Mouse (Mus musculus): Measurements from ENCODE around the gene Glo1. TPM values are rescaled to one million over a fixed set of nuclear protein-coding genes. Genes with fewer than 3 reads are reported as not detected.

The Glo1 gene
- total and polyA plus RNA-seq, 3 experiments: 90.8 to 1,040 (median 402) TPM

DNA sequence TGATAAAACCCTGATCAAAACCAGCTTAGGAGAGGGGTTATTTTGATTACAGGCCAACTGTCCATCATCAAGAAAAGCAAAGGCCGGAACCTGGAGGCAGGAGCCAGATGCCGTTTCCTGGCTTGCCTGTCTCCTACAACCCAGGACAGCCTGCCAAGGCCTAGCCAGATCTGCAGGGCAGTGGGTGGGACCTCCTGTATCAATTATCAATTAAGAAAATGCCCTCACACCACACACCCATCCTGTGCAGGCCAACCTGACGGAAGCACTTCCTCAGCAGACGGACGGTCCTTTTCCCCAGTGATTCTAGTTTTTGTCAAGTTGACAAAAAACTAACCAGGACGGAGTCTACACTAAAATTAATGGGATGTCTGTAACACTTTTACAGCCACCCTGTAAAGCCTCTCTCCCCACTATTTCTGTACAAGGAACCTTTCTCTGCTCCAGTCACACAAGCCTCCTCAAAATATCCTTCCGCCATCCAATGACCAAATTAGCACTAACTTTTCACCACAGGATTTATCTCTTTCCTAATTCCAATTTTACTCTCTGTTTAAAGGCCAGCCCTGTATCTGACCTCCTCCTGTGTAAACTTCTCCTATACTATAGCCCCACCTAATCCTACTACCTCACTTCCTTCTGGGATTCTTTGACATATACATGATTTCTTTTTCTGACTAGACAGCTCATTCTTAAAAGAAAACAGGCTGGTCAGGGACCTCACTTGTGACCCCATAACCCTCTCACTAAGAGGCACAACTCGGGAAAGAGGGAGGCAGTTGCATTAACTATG lies 52.5 kb downstream of the Glo1 start:
- no peak for ATAC-seq (ENCODE audit: extremely low read depth, insufficient number of reproducible peaks, low FRiP score, poor library complexity, severe bottlenecking)
- no peak for TF ChIP-seq GATA1 (IDR thresholded peaks at IDR 0.05; ENCODE audit: borderline replicate concordance, low read length)
- no peak for TF ChIP-seq GATA2 (IDR thresholded peaks at IDR 0.05; ENCODE audit: borderline replicate concordance, low read depth, low read length)
- TF ChIP-seq TAL1 (conservative IDR thresholded peaks at IDR 0.05; ENCODE audit: low read depth, low read length): no peak
- TF ChIP-seq CTCF (IDR thresholded peaks at IDR 0.05; ENCODE audit: low read depth, low read length): no peak
- no peak overlapping the region for H3K4me3 ChIP-seq (ENCODE audit: low read depth, low read length)
- no peaks in the 10 kb centered on the region for H3K9me3 ChIP-seq (replicated peaks)
- peaks cover 45% of the 10 kb centered on the region for H3K4me1 ChIP-seq (ENCODE audit: insufficient read depth, low read depth, low read length)
- DNase-seq (ENCODE audit: low spot score): no peak
- no peaks in the 10 kb centered on the region for H3K27me3 ChIP-seq (ENCODE audit: insufficient read depth, low read length)
- peaks cover 14% of the 10 kb centered on the region for H3K36me3 ChIP-seq (replicated peaks)

DNA sequence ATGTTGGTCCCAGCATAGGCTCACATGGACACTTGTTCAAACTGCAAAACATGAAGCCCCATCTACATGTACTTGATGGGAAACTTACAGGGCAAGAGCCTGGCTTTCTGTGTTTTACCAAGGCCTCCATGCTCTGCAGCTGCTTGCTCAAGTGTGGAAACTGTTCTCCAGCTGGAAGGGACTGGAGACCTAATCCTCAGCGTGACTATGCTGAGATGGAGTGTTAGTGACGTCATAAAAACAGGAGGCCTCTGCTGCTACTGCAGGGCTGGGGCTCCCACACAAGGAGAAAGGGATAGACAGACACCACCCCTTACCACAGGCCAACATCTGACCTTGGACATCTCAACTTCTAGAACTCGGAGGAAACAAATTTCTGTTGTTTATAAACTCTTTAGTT lies 55.7 kb downstream of the Glo1 start:
- TF ChIP-seq GATA2 (IDR thresholded peaks at IDR 0.05; ENCODE audit: borderline replicate concordance, low read depth, low read length) (no peak), CTCF (IDR thresholded peaks at IDR 0.05; ENCODE audit: low read depth, low read length) (no peak), POLR2AphosphoS5 (IDR thresholded peaks at IDR 0.05; ENCODE audit: insufficient replicate concordance, low read depth, low read length) (no peak), TAL1 (conservative IDR thresholded peaks at IDR 0.05; ENCODE audit: low read depth, low read length) (no peak), GATA1 (IDR thresholded peaks at IDR 0.05; ENCODE audit: borderline replicate concordance, low read length) (no peak)
- peaks cover 32% of the 10 kb centered on the region for H3K4me1 ChIP-seq (ENCODE audit: insufficient read depth, low read depth, low read length)
- H3K27me3 ChIP-seq (ENCODE audit: insufficient read depth, low read length): no peaks in the 10 kb centered on the region
- H3K36me3 ChIP-seq (replicated peaks): peaks cover 14% of the 10 kb centered on the region
- ATAC-seq (ENCODE audit: extremely low read depth, insufficient number of reproducible peaks, low FRiP score, poor library complexity, severe bottlenecking) (no peak), DNase-seq (ENCODE audit: low spot score) (no peak)
- no peak overlapping the region for H3K4me3 ChIP-seq (ENCODE audit: low read depth, low read length)
- H3K9me3 ChIP-seq (replicated peaks): no peaks in the 10 kb centered on the region

DNA sequence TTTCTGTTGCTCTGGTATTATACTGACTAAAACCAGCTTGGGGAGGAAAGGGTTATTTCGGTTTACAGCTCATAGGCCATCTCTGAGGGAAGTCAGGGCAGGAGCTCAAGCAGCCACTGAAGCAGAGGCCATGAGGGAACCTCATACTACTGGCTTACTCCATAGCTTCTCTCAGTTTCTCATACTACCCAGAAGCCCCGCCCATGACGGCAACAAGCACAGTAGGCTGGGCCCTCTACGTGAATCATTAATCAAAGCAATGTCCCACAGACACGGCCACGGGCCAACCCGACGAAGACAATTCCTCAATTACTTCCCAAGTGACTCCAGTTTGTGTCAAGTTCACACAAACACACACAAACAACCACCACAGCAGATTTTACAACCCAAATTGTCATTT lies 56.5 kb downstream of the Glo1 start:
- TF ChIP-seq GATA1 (IDR thresholded peaks at IDR 0.05; ENCODE audit: borderline replicate concordance, low read length) (no peak), CTCF (IDR thresholded peaks at IDR 0.05; ENCODE audit: low read depth, low read length) (no peak), POLR2AphosphoS5 (IDR thresholded peaks at IDR 0.05; ENCODE audit: insufficient replicate concordance, low read depth, low read length) (no peak), GATA2 (IDR thresholded peaks at IDR 0.05; ENCODE audit: borderline replicate concordance, low read depth, low read length) (no peak), TAL1 (conservative IDR thresholded peaks at IDR 0.05; ENCODE audit: low read depth, low read length) (no peak)
- no peak overlapping the region for H3K4me3 ChIP-seq (ENCODE audit: low read depth, low read length)
- peaks cover 14% of the 10 kb centered on the region for H3K36me3 ChIP-seq (replicated peaks)
- ATAC-seq (ENCODE audit: extremely low read depth, insufficient number of reproducible peaks, low FRiP score, poor library complexity, severe bottlenecking): no peak
- H3K9me3 ChIP-seq (replicated peaks): no peaks in the 10 kb centered on the region
- H3K4me1 ChIP-seq (ENCODE audit: insufficient read depth, low read depth, low read length): peaks cover 28% of the 10 kb centered on the region
- no peaks in the 10 kb centered on the region for H3K27me3 ChIP-seq (ENCODE audit: insufficient read depth, low read length)
- no peak for DNase-seq (ENCODE audit: low spot score)

DNA sequence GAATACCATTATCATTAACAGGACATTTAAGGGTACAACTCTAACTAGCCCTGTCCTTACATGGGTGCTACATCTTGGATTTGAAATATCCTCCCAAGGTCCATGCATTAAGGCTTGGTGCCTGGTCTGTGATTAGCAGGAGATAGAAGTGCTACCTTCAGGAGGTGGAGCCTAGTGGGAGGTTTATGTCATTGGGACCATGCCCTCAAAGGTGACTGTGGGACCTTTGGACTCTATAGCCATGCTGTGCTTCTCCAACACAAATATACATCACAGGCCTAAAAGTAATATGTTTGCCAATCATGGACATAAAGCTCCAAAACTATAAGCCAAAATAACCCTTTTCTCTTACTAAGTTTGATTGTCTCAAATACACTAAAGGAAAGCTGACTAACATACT lies 58.2 kb downstream of the Glo1 start:
- TF ChIP-seq POLR2AphosphoS5 (IDR thresholded peaks at IDR 0.05; ENCODE audit: insufficient replicate concordance, low read depth, low read length) (no peak), GATA2 (IDR thresholded peaks at IDR 0.05; ENCODE audit: borderline replicate concordance, low read depth, low read length) (no peak), CTCF (IDR thresholded peaks at IDR 0.05; ENCODE audit: low read depth, low read length) (no peak), TAL1 (conservative IDR thresholded peaks at IDR 0.05; ENCODE audit: low read depth, low read length) (no peak)
- H3K4me1 ChIP-seq (ENCODE audit: insufficient read depth, low read depth, low read length): peaks cover 13% of the 10 kb centered on the region
- H3K27me3 ChIP-seq (ENCODE audit: insufficient read depth, low read length): no peaks in the 10 kb centered on the region
- ATAC-seq (ENCODE audit: extremely low read depth, insufficient number of reproducible peaks, low FRiP score, poor library complexity, severe bottlenecking) (no peak), DNase-seq (ENCODE audit: low spot score) (no peak)
- no peak overlapping the region for H3K4me3 ChIP-seq (ENCODE audit: low read depth, low read length)
- H3K36me3 ChIP-seq (replicated peaks): peaks cover 12% of the 10 kb centered on the region
- H3K9me3 ChIP-seq (replicated peaks): no peaks in the 10 kb centered on the region

DNA sequence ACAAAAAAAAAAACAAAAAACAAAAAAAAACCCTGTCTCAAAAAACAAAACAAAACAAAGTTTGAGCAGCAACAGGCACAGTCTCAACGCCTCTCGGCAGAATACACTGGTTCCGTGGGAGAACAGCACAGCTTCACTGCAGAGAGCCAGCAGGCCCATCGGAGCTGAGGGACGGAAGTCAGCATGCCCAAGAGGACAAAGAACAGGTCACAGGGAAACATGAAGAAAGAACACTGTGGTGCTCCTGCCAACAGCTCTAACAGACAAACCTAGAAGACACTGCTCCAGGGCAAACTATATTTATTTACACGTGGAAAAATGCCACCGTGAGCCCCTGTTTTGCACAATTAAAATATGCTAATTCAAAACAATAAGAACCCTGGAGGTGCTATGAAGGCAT lies 61.7 kb downstream of the Glo1 start:
- H3K4me1 ChIP-seq (ENCODE audit: insufficient read depth, low read depth, low read length): peaks cover 2% of the 10 kb centered on the region
- no peak overlapping the region for H3K4me3 ChIP-seq (ENCODE audit: low read depth, low read length)
- DNase-seq (ENCODE audit: low spot score) (no peak), ATAC-seq (ENCODE audit: extremely low read depth, insufficient number of reproducible peaks, low FRiP score, poor library complexity, severe bottlenecking) (no peak)
- H3K9me3 ChIP-seq (replicated peaks): no peaks in the 10 kb centered on the region
- H3K27me3 ChIP-seq (ENCODE audit: insufficient read depth, low read length): no peaks in the 10 kb centered on the region
- no peak for TF ChIP-seq POLR2AphosphoS5 (IDR thresholded peaks at IDR 0.05; ENCODE audit: insufficient replicate concordance, low read depth, low read length)
- no peak for TF ChIP-seq GATA1 (IDR thresholded peaks at IDR 0.05; ENCODE audit: borderline replicate concordance, low read length)
- TF ChIP-seq GATA2 (IDR thresholded peaks at IDR 0.05; ENCODE audit: borderline replicate concordance, low read depth, low read length): no peak
- TF ChIP-seq CTCF (IDR thresholded peaks at IDR 0.05; ENCODE audit: low read depth, low read length): no peak
- TF ChIP-seq TAL1 (conservative IDR thresholded peaks at IDR 0.05; ENCODE audit: low read depth, low read length): no peak
- peaks cover 4% of the 10 kb centered on the region for H3K36me3 ChIP-seq (replicated peaks)

DNA sequence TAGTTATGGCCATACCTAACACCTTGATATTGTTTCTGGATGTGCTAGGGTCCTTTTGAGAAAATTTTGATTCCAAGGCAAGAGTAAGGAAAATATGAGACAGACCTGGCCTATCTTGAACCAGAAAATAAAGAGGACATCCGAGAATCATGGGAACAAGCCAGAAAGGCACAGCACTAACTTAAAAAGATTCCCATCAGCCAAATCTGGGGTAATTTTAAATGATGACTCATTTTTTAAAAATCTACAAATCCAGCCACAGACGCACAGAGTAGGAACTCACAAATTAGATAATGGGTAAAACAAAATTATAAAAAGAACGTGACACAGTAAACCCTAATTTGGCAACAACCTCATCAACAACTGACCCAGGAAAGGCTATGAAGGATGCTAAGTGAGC lies 62.3 kb downstream of the Glo1 start:
- Histone ChIP-seq H3K9me3 (replicated peaks) (no peaks in the 10 kb centered on the region), H3K27me3 (ENCODE audit: insufficient read depth, low read length) (no peaks in the 10 kb centered on the region), H3K4me3 (ENCODE audit: low read depth, low read length) (no peak overlapping the region), H3K4me1 (ENCODE audit: insufficient read depth, low read depth, low read length) (peaks cover 3% of the 10 kb centered on the region; the same call in 1 of the 2 replicates), H3K36me3 (replicated peaks) (peaks cover 4% of the 10 kb centered on the region)
- DNase-seq (ENCODE audit: low spot score): no peak
- TF ChIP-seq GATA2 (IDR thresholded peaks at IDR 0.05; ENCODE audit: borderline replicate concordance, low read depth, low read length) (no peak), POLR2AphosphoS5 (IDR thresholded peaks at IDR 0.05; ENCODE audit: insufficient replicate concordance, low read depth, low read length) (no peak), GATA1 (IDR thresholded peaks at IDR 0.05; ENCODE audit: borderline replicate concordance, low read length) (no peak), TAL1 (conservative IDR thresholded peaks at IDR 0.05; ENCODE audit: low read depth, low read length) (no peak), CTCF (IDR thresholded peaks at IDR 0.05; ENCODE audit: low read depth, low read length) (no peak)
- ATAC-seq (ENCODE audit: extremely low read depth, insufficient number of reproducible peaks, low FRiP score, poor library complexity, severe bottlenecking): no peak

Data from G1E (cell line).